Mouse (Mus musculus): ENCODE results near the gene Scnn1a.
"Not testable (repeated sequence)": the region's sequence is repeated elsewhere in the genome, so short reads cannot be mapped to it uniquely, and the experiment has no call there.

Scnn1a gene

GRCm38 (mm10) chr6:125320323-125320722, at the start of gene Scnn1a:
Gene Scnn1a, plus strand, starts transcription at chr6:125320659.
- no peak for DNase-seq (ENCODE audit: low spot score in 2 of 2)

GRCm38 (mm10) chr6:125271455-125272227, 48.8 kb upstream of the Scnn1a start:
- peak; percentile 95 to 96 for DNase-seq (ENCODE audit: low spot score in 2 of 2)

GRCm38 (mm10) chr6:125272228-125272785, 48.2 kb upstream of the Scnn1a start:
- no peak for DNase-seq (ENCODE audit: low spot score in 2 of 2)

- peak in 1 of 2 experiments; percentile 24 for DNase-seq (ENCODE audit: low spot score in 2 of 2)
These were observed 45.5 kb upstream of the Scnn1a start for GRCm38 (mm10) chr6:125274841-125275563.

- DNase-seq (ENCODE audit: low spot score in 2 of 2) = no peak
These were observed 40.7 kb upstream of the Scnn1a start for GRCm38 (mm10) chr6:125279729-125280128.

- DNase-seq (ENCODE audit: low spot score in 2 of 2) = not testable (repeated sequence)
These were observed 37.7 kb upstream of the Scnn1a start for GRCm38 (mm10) chr6:125282721-125283120.

GRCm38 (mm10) chr6:125284250-125284649, 36.2 kb upstream of the Scnn1a start:
- no peak for DNase-seq (ENCODE audit: low spot score in 2 of 2)

GRCm38 (mm10) chr6:125284751-125285150, 35.7 kb upstream of the Scnn1a start:
- no peak for DNase-seq (ENCODE audit: low spot score in 2 of 2)

GRCm38 (mm10) chr6:125285890-125286289, 34.6 kb upstream of the Scnn1a start, which contains the start of gene Tuba3a:
Gene Tuba3a, minus strand, starts transcription at chr6:125286042.
- no peak for DNase-seq (ENCODE audit: low spot score in 2 of 2)

GRCm38 (mm10) chr6:125286944-125287343, 33.5 kb upstream of the Scnn1a start:
- no peak for DNase-seq (ENCODE audit: low spot score in 2 of 2)

- DNase-seq (ENCODE audit: low spot score in 2 of 2) = no peak
These were observed 31.7 kb upstream of the Scnn1a start for GRCm38 (mm10) chr6:125288730-125289129.

- DNase-seq (ENCODE audit: low spot score in 2 of 2) = no peak
These were observed 29.1 kb upstream of the Scnn1a start for GRCm38 (mm10) chr6:125291329-125291728.

GRCm38 (mm10) chr6:125292256-125292655, 28.2 kb upstream of the Scnn1a start:
- no peak for DNase-seq (ENCODE audit: low spot score in 2 of 2)

- no peak for DNase-seq (ENCODE audit: low spot score in 2 of 2)
These were observed 26.4 kb upstream of the Scnn1a start for GRCm38 (mm10) chr6:125294049-125294448.

- DNase-seq (ENCODE audit: low spot score in 2 of 2) = no peak
These were observed 23.2 kb upstream of the Scnn1a start for GRCm38 (mm10) chr6:125297149-125297820.

GRCm38 (mm10) chr6:125300982-125301381, 19.5 kb upstream of the Scnn1a start:
- DNase-seq (ENCODE audit: low spot score in 2 of 2) = no peak

- no peak for DNase-seq (ENCODE audit: low spot score in 2 of 2)
These were observed 18.1 kb upstream of the Scnn1a start for GRCm38 (mm10) chr6:125302231-125302982.

- no peak for DNase-seq (ENCODE audit: low spot score in 2 of 2)
These were observed 17.2 kb upstream of the Scnn1a start for GRCm38 (mm10) chr6:125303242-125303641.

GRCm38 (mm10) chr6:125304408-125304807, 16.1 kb upstream of the Scnn1a start:
- DNase-seq (ENCODE audit: low spot score in 2 of 2) = not testable (repeated sequence)

- no peak for DNase-seq (ENCODE audit: low spot score in 2 of 2)
These were observed 15.0 kb upstream of the Scnn1a start for GRCm38 (mm10) chr6:125305465-125305864.

- DNase-seq (ENCODE audit: low spot score in 2 of 2) = no peak
These were observed 13.4 kb upstream of the Scnn1a start for GRCm38 (mm10) chr6:125307091-125307490.
